Mouse (Mus musculus) heart, adult 2 months (tissue): Measurements from ENCODE around the gene Acer2. TPM values are rescaled to one million over a fixed set of nuclear protein-coding genes. Genes with fewer than 3 reads are reported as not detected.
A peak's percentile ranks its signal among the peaks of the same experiment; 100 is the strongest.

Source experiments
- DNase-seq, 2 experiments: peaks; one replicate each; pipeline ENCODE4 v3.0.0; 2021
- H3K27ac ChIP-seq: fragments of 200-600 bp; 2 replicates; pipeline ENCODE4 v1.8.1; 2022
- H3K27me3 ChIP-seq: fragments of 200-500 bp; 2 replicates; pipeline ENCODE4 v1.6.1; 2012; ENCODE audit warnings: mild to moderate bottlenecking, low read length, inconsistent platforms, mixed read lengths; ENCODE audit not compliant: control insufficient read depth, insufficient read depth
- H3K36me3 ChIP-seq: fragments of 200-500 bp; 2 replicates; pipeline ENCODE4 v1.6.1; 2012; ENCODE audit warnings: low read length, inconsistent platforms; ENCODE audit not compliant: control insufficient read depth, insufficient read depth
- H3K4me1 ChIP-seq: fragments of 200-500 bp; 2 replicates; pipeline ENCODE4 v1.6.1; 2011; ENCODE audit warnings: low read length; ENCODE audit not compliant: control insufficient read depth, insufficient read depth
- H3K4me3 ChIP-seq: fragments of 200-600 bp; 2 replicates; pipeline ENCODE4 v1.8.1; 2022
- H3K79me2 ChIP-seq: fragments of 200-500 bp; replicated peaks from 2 replicates; pipeline ENCODE4 v1.6.1; 2012; ENCODE audit warnings: mild to moderate bottlenecking, inconsistent platforms, low read length, moderate library complexity, mixed read lengths; ENCODE audit not compliant: control insufficient read depth, insufficient read depth
- H3K9ac ChIP-seq: fragments of 200-500 bp; 2 replicates; pipeline ENCODE4 v1.6.1; 2012; ENCODE audit warnings: low read depth, mild to moderate bottlenecking, control low read depth, inconsistent platforms, low read length, mixed read lengths
- CTCF ChIP-seq: fragments of 200-600 bp; IDR thresholded peaks from 2 replicates; pipeline ENCODE4 v1.8.1; 2022; ENCODE audit warnings: antibody characterized with exemption, mild to moderate bottlenecking, moderate library complexity
- EP300 ChIP-seq: fragments of 200-500 bp; IDR thresholded peaks from 2 replicates; pipeline ENCODE4 v1.6.1; 2011; ENCODE audit warnings: low read depth, low read length, control low read depth; ENCODE audit not compliant: insufficient read depth
- POLR2A ChIP-seq: fragments of 200-500 bp; IDR thresholded peaks from 2 replicates; pipeline ENCODE4 v1.6.1; 2011; ENCODE audit warnings: mild to moderate bottlenecking, low read depth, low read length, control low read depth; ENCODE audit not compliant: insufficient read depth
- WGBS: fragments of 180-500 bp; shearing (Covaris S2); methylation state at CpG from one replicate; pipeline ENCODE4 v1.1.7; 2018; 5-methylcytosine and 5-hydroxymethylcytosine counted together
- intact Hi-C: fragments of 180-260 bp; cut with DNase I; formaldehyde crosslinking; loops from one replicate; pipeline ENCODE4 v1.15.1; 2025
- polyA plus RNA-seq: library from polyadenylated mRNA; depleted of rRNA; stranded (reverse); fragments of >200 nt; gene quantifications from 2 replicates; pipeline ENCODE4 v1.2.3, GENCODE M21; 2012
- total RNA-seq, 2 experiments: library from RNA; stranded (reverse); gene quantifications; 2 replicates each; pipeline ENCODE4 v1.2.3; 2021

The Acer2 gene
- total and polyA plus RNA-seq, 3 experiments = 16.4 to 25.6 (median 17.9) TPM

GRCm38 (mm10) chr4:86898791-86899474, 24.7 kb downstream of the Acer2 start:
- DNase-seq = peak; percentile 74 to 77

GRCm38 (mm10) chr4:86902351-86902750, 28.2 kb downstream of the Acer2 start:
- no peaks in the 10 kb centered on the region for H3K27me3 ChIP-seq
- intact Hi-C loops = loop anchor here (2.0 kb wide), 1 partner anchor 16 kb away; no protein-coding TSS in a partner anchor
- peaks cover 20% of the 10 kb centered on the region for H3K36me3 ChIP-seq
- H3K79me2 ChIP-seq = no peaks in the 10 kb centered on the region
- WGBS = 35% methylated on average over 6 of the region's 6 CpGs
- peak in 1 of 2 experiments; percentile 73 for DNase-seq
- peaks cover 21% of the 10 kb centered on the region for H3K4me1 ChIP-seq
- TF ChIP-seq EP300 (peak; percentile 86), CTCF (no peak), POLR2A (peak; percentile 48; the same call in 1 of the 2 replicates)
- H3K9ac ChIP-seq = no peak overlapping the region
- H3K27ac ChIP-seq = peak overlapping the region; percentile 78
- no peak overlapping the region for H3K4me3 ChIP-seq

More at GRCm38 (mm10) chr4:86898791-86899474, 24.7 kb downstream of the Acer2 start:
- Histone ChIP-seq H3K9ac (no peak overlapping the region), H3K4me1 (peaks cover 22% of the 10 kb centered on the region), H3K79me2 (no peaks in the 10 kb centered on the region), H3K4me3 (no peak overlapping the region), H3K36me3 (peaks cover 25% of the 10 kb centered on the region), H3K27ac (peak overlapping the region; percentile 69), H3K27me3 (no peaks in the 10 kb centered on the region)
- 0 out of 2 replicates have a peak, but pooled peaks have one; percentile 51 for TF ChIP-seq EP300
- no peak for TF ChIP-seq CTCF
- 0 out of 2 replicates have a peak, but pooled peaks have one; percentile 35 for TF ChIP-seq POLR2A
- intact Hi-C loops = no loop called here
- WGBS = 28% methylated on average over 14 of the region's 14 CpGs

GRCm38 (mm10) chr4:86904969-86905368, 30.8 kb downstream of the Acer2 start:
- 41% methylated on average over 3 of the region's 3 CpGs for WGBS
- Histone ChIP-seq H3K79me2 (no peaks in the 10 kb centered on the region), H3K36me3 (peaks cover 12% of the 10 kb centered on the region), H3K27ac (no peak overlapping the region), H3K27me3 (no peaks in the 10 kb centered on the region), H3K4me1 (peaks cover 13% of the 10 kb centered on the region), H3K9ac (no peak overlapping the region), H3K4me3 (no peak overlapping the region)
- intact Hi-C loops = no loop called here
- TF ChIP-seq EP300 (no peak), CTCF (peak; percentile 66)
- no peak for DNase-seq

- Histone ChIP-seq H3K27me3 (no peaks in the 10 kb centered on the region), H3K36me3 (peaks cover 12% of the 10 kb centered on the region), H3K27ac (no peak overlapping the region), H3K79me2 (no peaks in the 10 kb centered on the region), H3K9ac (no peak overlapping the region), H3K4me1 (peaks cover 12% of the 10 kb centered on the region), H3K4me3 (no peak overlapping the region)
- DNase-seq = no peak
- 76% methylated on average over 1 of the region's 1 CpGs for WGBS
- TF ChIP-seq EP300 (no peak), CTCF (no peak), POLR2A (no peak)
- intact Hi-C loops = no loop called here
These were observed 31.7 kb downstream of the Acer2 start for GRCm38 (mm10) chr4:86905869-86906268.

GRCm38 (mm10) chr4:86911576-86912341, 37.6 kb downstream of the Acer2 start:
- no peaks in the 10 kb centered on the region for H3K36me3 ChIP-seq
- peak in 1 of 2 experiments; percentile 20 for DNase-seq
- 54% methylated on average over 18 of the region's 18 CpGs for WGBS
- no peaks in the 10 kb centered on the region for H3K4me1 ChIP-seq
- H3K9ac ChIP-seq = no peak overlapping the region
- H3K27ac ChIP-seq = peak overlapping the region; percentile 43
- no peak overlapping the region for H3K4me3 ChIP-seq
- intact Hi-C loops = no loop called here
- no peaks in the 10 kb centered on the region for H3K27me3 ChIP-seq
- TF ChIP-seq EP300 (no peak), CTCF (no peak), POLR2A (no peak)
- H3K79me2 ChIP-seq = no peaks in the 10 kb centered on the region

GRCm38 (mm10) chr4:86912757-86913156, 38.6 kb downstream of the Acer2 start:
- no peak for DNase-seq
- intact Hi-C loops = no loop called here
- Histone ChIP-seq H3K79me2 (no peaks in the 10 kb centered on the region), H3K9ac (no peak overlapping the region), H3K4me1 (no peaks in the 10 kb centered on the region), H3K4me3 (no peak overlapping the region), H3K27me3 (no peaks in the 10 kb centered on the region), H3K36me3 (no peaks in the 10 kb centered on the region), H3K27ac (no peak overlapping the region)
- TF ChIP-seq CTCF (no peak; the same call in 1 of the 2 replicates), POLR2A (no peak), EP300 (no peak)
- 89% methylated on average over 7 of the region's 7 CpGs for WGBS
